8 mouse cellular contexts compared by ENCODE assay signal in genomic region chr11:28365209-28365928, GRCm38 (mm10). TPM values are rescaled to one million over a fixed set of nuclear protein-coding genes. Genes with fewer than 3 reads are reported as not detected.
DNase-seq lines count a peak whose midpoint lies in the region; TF ChIP-seq lines count a peak whose summit lies in the region.

No protein-coding gene starts in this region.

- H3K4me1 ChIP-seq in cortical plate, adult 2 months (ENCODE audit: control insufficient read depth, insufficient read depth, low read length), result no peaks in the 10 kb centered on the region

- H3K4me3 ChIP-seq in cortical plate, adult 2 months (ENCODE audit: insufficient read depth, low read length), result peak overlapping the region; percentile 50

- no peak for TF ChIP-seq CTCF in cortical plate, adult 2 months (IDR thresholded peaks at IDR 0.05; ENCODE audit: extremely low read depth, insufficient read depth, low read length)

- TF ChIP-seq POLR2A in cortical plate, adult 2 months (IDR thresholded peaks at IDR 0.05; ENCODE audit: extremely low read depth, insufficient read depth, low read length), result no peak

- H3K27ac ChIP-seq in cortical plate, adult 2 months (ENCODE audit: insufficient read depth, low read length), result no peak overlapping the region

- DNase-seq in adrenal gland, adult 2 months, result peak; percentile 86
- peak; percentile 67 for DNase-seq in gastrocnemius, postnatal 25 days
- peak; percentile 1 for DNase-seq in induced T-regulatory cell, adult 2 months (ENCODE audit: low read depth)
- peak; percentile 43 to 67 for DNase-seq in left cerebral cortex, adult 8-10 months (ENCODE audit: low spot score in 2 of 2)
- peak; percentile 89 to 90 for DNase-seq in lung, postnatal 4 days
- DNase-seq in retina, postnatal 1 day, result peak; percentile 94
- peak; percentile 77 for DNase-seq in thymus, postnatal 4 days

RNA-seq across cellular contexts. Expression of gene Gm6685, which starts 25.7 kb away (rescaled TPM):
- 1 to 10 TPM; 5.3 to 8.2 TPM for total RNA-seq in adrenal gland, adult 2 months (2021)
- polyA plus RNA-seq in adrenal gland, adult 2 months (2012; rRNA removed), result 0.44 and 0.97 TPM in 2 replicates
- polyA plus RNA-seq in cortical plate, adult 2 months (2012; rRNA removed), result 0.23 and 0.29 TPM in 2 replicates
- total RNA-seq in gastrocnemius, postnatal 25 days (2021), result 1 to 10 TPM; 3.2 to 5.7 TPM
- total RNA-seq in left cerebral cortex, adult 8-10 months (2022), result 10 to 100 TPM in 1 of 4 experiments, 1 to 10 TPM in 3; 4.8 to 10.1 (median 8.4) TPM

Comparison
In these comparisons a context has a peak if more than half of its experiments do, and no peak if none do; other contexts are left out.
1. DNase-seq: peak in every context shown above with its lines; median percentile 94 in retina, postnatal 1 day; 90 in lung, postnatal 4 days; 86 in adrenal gland, adult 2 months; 77 in thymus, postnatal 4 days; 67 in gastrocnemius, postnatal 25 days; 55 in left cerebral cortex, adult 8-10 months; 1 in induced T-regulatory cell, adult 2 months.